Mouse (Mus musculus): Measurements from ENCODE around the gene Syt16. TPM values are rescaled to one million over a fixed set of nuclear protein-coding genes. Genes with fewer than 3 reads are reported as not detected.

Syt16 gene
- polyA plus RNA-seq, 1 experiment, result 0.02 TPM

- no peaks in the 10 kb centered on the region for H3K27me3 ChIP-seq (replicated peaks; ENCODE audit: control insufficient read depth, insufficient read depth, low read length)
- no peak overlapping the region for H3K27ac ChIP-seq (ENCODE audit: insufficient read depth, low read depth, low read length)
- peak; percentile 88 for DNase-seq
- TF ChIP-seq CTCF (conservative IDR thresholded peaks at IDR 0.05; ENCODE audit: insufficient read depth, insufficient read length, low read depth, low read length), result no peak
- no peak for TF ChIP-seq POLR2A (IDR thresholded peaks at IDR 0.05; ENCODE audit: low read depth, low read length)
- H3K36me3 ChIP-seq (ENCODE audit: control insufficient read depth, insufficient read depth, low read length), result no peaks in the 10 kb centered on the region
- H3K4me3 ChIP-seq (ENCODE audit: insufficient read depth, low read depth, low read length), result no peak overlapping the region
- peaks cover 16% of the 10 kb centered on the region for H3K4me1 ChIP-seq (ENCODE audit: control insufficient read depth, insufficient read depth, low read length)
- WGBS, result 17% methylated on average over 14 of the region's 14 CpGs
Observed at GRCm38 (mm10) chr12:73982533-73982932, 14.9 kb upstream of the Syt16 start.

GRCm38 (mm10) chr12:73986299-73986698 is 11.2 kb upstream of the Syt16 start:
- peak; percentile 82 for DNase-seq
- H3K27me3 ChIP-seq (replicated peaks; ENCODE audit: control insufficient read depth, insufficient read depth, low read length), result no peaks in the 10 kb centered on the region

GRCm38 (mm10) chr12:73988393-73989008 is 9.0 kb upstream of the Syt16 start:
- Histone ChIP-seq H3K27ac (ENCODE audit: insufficient read depth, low read depth, low read length) (no peak overlapping the region), H3K4me3 (ENCODE audit: insufficient read depth, low read depth, low read length) (no peak overlapping the region), H3K36me3 (ENCODE audit: control insufficient read depth, insufficient read depth, low read length) (no peaks in the 10 kb centered on the region), H3K4me1 (ENCODE audit: control insufficient read depth, insufficient read depth, low read length) (no peaks in the 10 kb centered on the region), H3K27me3 (replicated peaks; ENCODE audit: control insufficient read depth, insufficient read depth, low read length) (no peaks in the 10 kb centered on the region)
- 78% methylated on average over 4 of the region's 4 CpGs for WGBS
- no peak for DNase-seq
- TF ChIP-seq CTCF (conservative IDR thresholded peaks at IDR 0.05; ENCODE audit: insufficient read depth, insufficient read length, low read depth, low read length) (no peak), POLR2A (IDR thresholded peaks at IDR 0.05; ENCODE audit: low read depth, low read length) (no peak)

More at GRCm38 (mm10) chr12:73986299-73986698, 11.2 kb upstream of the Syt16 start:
- no peaks in the 10 kb centered on the region for H3K4me1 ChIP-seq (ENCODE audit: control insufficient read depth, insufficient read depth, low read length)
- TF ChIP-seq POLR2A (IDR thresholded peaks at IDR 0.05; ENCODE audit: low read depth, low read length) (no peak), CTCF (conservative IDR thresholded peaks at IDR 0.05; ENCODE audit: insufficient read depth, insufficient read length, low read depth, low read length) (no peak)
- H3K4me3 ChIP-seq (ENCODE audit: insufficient read depth, low read depth, low read length), result no peak overlapping the region
- WGBS, result 59% methylated on average over 7 of the region's 7 CpGs
- no peaks in the 10 kb centered on the region for H3K36me3 ChIP-seq (ENCODE audit: control insufficient read depth, insufficient read depth, low read length)
- no peak overlapping the region for H3K27ac ChIP-seq (ENCODE audit: insufficient read depth, low read depth, low read length)

- Histone ChIP-seq H3K4me1 (ENCODE audit: control insufficient read depth, insufficient read depth, low read length) (no peaks in the 10 kb centered on the region), H3K4me3 (ENCODE audit: insufficient read depth, low read depth, low read length) (no peak overlapping the region), H3K36me3 (ENCODE audit: control insufficient read depth, insufficient read depth, low read length) (no peaks in the 10 kb centered on the region), H3K27ac (ENCODE audit: insufficient read depth, low read depth, low read length) (no peak overlapping the region), H3K27me3 (replicated peaks; ENCODE audit: control insufficient read depth, insufficient read depth, low read length) (no peaks in the 10 kb centered on the region)
- DNase-seq, result peak; percentile 62
- TF ChIP-seq CTCF (conservative IDR thresholded peaks at IDR 0.05; ENCODE audit: insufficient read depth, insufficient read length, low read depth, low read length) (peak; percentile 73), POLR2A (IDR thresholded peaks at IDR 0.05; ENCODE audit: low read depth, low read length) (no peak)
Observed at GRCm38 (mm10) chr12:73989594-73989993, 7.9 kb upstream of the Syt16 start.

GRCm38 (mm10) chr12:73996906-73997296 is 560 bp upstream of the Syt16 start:
- no peaks in the 10 kb centered on the region for H3K4me1 ChIP-seq (ENCODE audit: control insufficient read depth, insufficient read depth, low read length)
- TF ChIP-seq CTCF (conservative IDR thresholded peaks at IDR 0.05; ENCODE audit: insufficient read depth, insufficient read length, low read depth, low read length), result no peak
- no peak for TF ChIP-seq POLR2A (IDR thresholded peaks at IDR 0.05; ENCODE audit: low read depth, low read length)
- H3K27ac ChIP-seq (ENCODE audit: insufficient read depth, low read depth, low read length), result no peak overlapping the region
- no peak overlapping the region for H3K4me3 ChIP-seq (ENCODE audit: insufficient read depth, low read depth, low read length)
- no peaks in the 10 kb centered on the region for H3K36me3 ChIP-seq (ENCODE audit: control insufficient read depth, insufficient read depth, low read length)
- DNase-seq, result no peak
- 0 out of 2 replicates have a peak, but pooled peaks cover 2% of the 10 kb centered on the region for H3K27me3 ChIP-seq (replicated peaks; ENCODE audit: control insufficient read depth, insufficient read depth, low read length)
- 35% methylated on average over 12 of the region's 12 CpGs for WGBS

GRCm38 (mm10) chr12:73998128-73998456 is 631 bp downstream of the Syt16 start:
- Histone ChIP-seq H3K4me3 (ENCODE audit: insufficient read depth, low read depth, low read length) (no peak overlapping the region), H3K4me1 (ENCODE audit: control insufficient read depth, insufficient read depth, low read length) (no peaks in the 10 kb centered on the region), H3K27me3 (replicated peaks; ENCODE audit: control insufficient read depth, insufficient read depth, low read length) (0 out of 2 replicates have a peak, but pooled peaks cover 2% of the 10 kb centered on the region), H3K36me3 (ENCODE audit: control insufficient read depth, insufficient read depth, low read length) (no peaks in the 10 kb centered on the region), H3K27ac (ENCODE audit: insufficient read depth, low read depth, low read length) (no peak overlapping the region)
- no peak for DNase-seq
- TF ChIP-seq CTCF (conservative IDR thresholded peaks at IDR 0.05; ENCODE audit: insufficient read depth, insufficient read length, low read depth, low read length), result no peak
- no peak for TF ChIP-seq POLR2A (IDR thresholded peaks at IDR 0.05; ENCODE audit: low read depth, low read length)
- WGBS, result 50% methylated on average over 5 of the region's 5 CpGs

GRCm38 (mm10) chr12:74002449-74002848 is 5.0 kb downstream of the Syt16 start:
- Histone ChIP-seq H3K4me3 (ENCODE audit: insufficient read depth, low read depth, low read length) (no peak overlapping the region), H3K36me3 (ENCODE audit: control insufficient read depth, insufficient read depth, low read length) (no peaks in the 10 kb centered on the region), H3K27ac (ENCODE audit: insufficient read depth, low read depth, low read length) (no peak overlapping the region), H3K4me1 (ENCODE audit: control insufficient read depth, insufficient read depth, low read length) (no peaks in the 10 kb centered on the region), H3K27me3 (replicated peaks; ENCODE audit: control insufficient read depth, insufficient read depth, low read length) (0 out of 2 replicates have a peak, but pooled peaks cover 2% of the 10 kb centered on the region)
- no peak for DNase-seq
- WGBS, result 72% methylated on average over 9 of the region's 9 CpGs
- TF ChIP-seq CTCF (conservative IDR thresholded peaks at IDR 0.05; ENCODE audit: insufficient read depth, insufficient read length, low read depth, low read length) (no peak), POLR2A (IDR thresholded peaks at IDR 0.05; ENCODE audit: low read depth, low read length) (no peak)

Measured in kidney, adult 2 months (tissue).